Mouse (Mus musculus): ENCODE measurements around the gene Trim66.

Gene Trim66

GRCm38 (mm10) chr7:109508034-109508433 is at the start of gene Trim66:
Gene Trim66 (minus strand): TSS chr7:109508134.
- no peak for DNase-seq (ENCODE audit: inconsistent ontology term)

- peak; percentile 65 for DNase-seq (ENCODE audit: inconsistent ontology term)
Measured at GRCm38 (mm10) chr7:109546726-109547125, 38.8 kb upstream of the Trim66 start.

GRCm38 (mm10) chr7:109546186-109546585 is 38.3 kb upstream of the Trim66 start:
- DNase-seq (ENCODE audit: inconsistent ontology term): no peak

- DNase-seq (ENCODE audit: inconsistent ontology term): peak; percentile 84
Measured at GRCm38 (mm10) chr7:109545255-109545993, 37.5 kb upstream of the Trim66 start.

- DNase-seq (ENCODE audit: inconsistent ontology term): no peak
Measured at GRCm38 (mm10) chr7:109544792-109545191, 36.9 kb upstream of the Trim66 start.

- no peak for DNase-seq (ENCODE audit: inconsistent ontology term)
Measured at GRCm38 (mm10) chr7:109542364-109542628, 34.4 kb upstream of the Trim66 start.

- no peak for DNase-seq (ENCODE audit: inconsistent ontology term)
Measured at GRCm38 (mm10) chr7:109541609-109542363, 33.9 kb upstream of the Trim66 start.

GRCm38 (mm10) chr7:109540902-109541301 is 33.0 kb upstream of the Trim66 start:
- no peak for DNase-seq (ENCODE audit: inconsistent ontology term)

GRCm38 (mm10) chr7:109536451-109536946 is 28.6 kb upstream of the Trim66 start:
- peak; percentile 100 for DNase-seq (ENCODE audit: inconsistent ontology term)

GRCm38 (mm10) chr7:109534921-109535320 is 27.0 kb upstream of the Trim66 start:
- DNase-seq (ENCODE audit: inconsistent ontology term): no peak

GRCm38 (mm10) chr7:109533888-109534287 is 26.0 kb upstream of the Trim66 start:
- no peak for DNase-seq (ENCODE audit: inconsistent ontology term)

- DNase-seq (ENCODE audit: inconsistent ontology term): no peak
Measured at GRCm38 (mm10) chr7:109533129-109533528, 25.2 kb upstream of the Trim66 start.

- no peak for DNase-seq (ENCODE audit: inconsistent ontology term)
Measured at GRCm38 (mm10) chr7:109532691-109533090, 24.8 kb upstream of the Trim66 start.

- DNase-seq (ENCODE audit: inconsistent ontology term): no peak
Measured at GRCm38 (mm10) chr7:109531501-109531900, 23.6 kb upstream of the Trim66 start.

GRCm38 (mm10) chr7:109529741-109530140 is 21.8 kb upstream of the Trim66 start:
- no peak for DNase-seq (ENCODE audit: inconsistent ontology term)

- peak; percentile 59 for DNase-seq (ENCODE audit: inconsistent ontology term)
Measured at GRCm38 (mm10) chr7:109528356-109528755, 20.4 kb upstream of the Trim66 start.

GRCm38 (mm10) chr7:109527536-109527935 is 19.6 kb upstream of the Trim66 start:
- no peak for DNase-seq (ENCODE audit: inconsistent ontology term)

GRCm38 (mm10) chr7:109525740-109526663 is 18.1 kb upstream of the Trim66 start:
- no peak for DNase-seq (ENCODE audit: inconsistent ontology term)

- no peak for DNase-seq (ENCODE audit: inconsistent ontology term)
Measured at GRCm38 (mm10) chr7:109524763-109525162, 16.8 kb upstream of the Trim66 start.

GRCm38 (mm10) chr7:109524442-109524744 is 16.5 kb upstream of the Trim66 start:
- no peak for DNase-seq (ENCODE audit: inconsistent ontology term)

GRCm38 (mm10) chr7:109523741-109524441 is 16.0 kb upstream of the Trim66 start:
- no peak for DNase-seq (ENCODE audit: inconsistent ontology term)

- DNase-seq (ENCODE audit: inconsistent ontology term): no peak
Measured at GRCm38 (mm10) chr7:109523304-109523703, 15.4 kb upstream of the Trim66 start.

Measured in Muller cell, postnatal 12 days (primary cell).